Mouse (Mus musculus) inflammation-experienced regulatory T-cells, adult 16 weeks (primary cell): Measurements from ENCODE around the gene Clcnkb. TPM values are rescaled to one million over a fixed set of nuclear protein-coding genes. Genes with fewer than 3 reads are reported as not detected.

ENCODE experiments used
- polyA plus RNA-seq: library from polyadenylated mRNA; unstranded; fragments of 100-300 nt; shearing (Covaris generic); gene quantifications from one replicate; pipeline ENCODE4 v1.2.1, GENCODE M21; 2017

The Clcnkb gene
- not detected for polyA plus RNA-seq

GRCm38 (mm10) chr4:141415924-141416323 is at the start of gene Clcnkb:
Clcnkb (minus strand) TSS chr4:141416014.

GRCm38 (mm10) chr4:141444451-141445327 is 28.9 kb upstream of the Clcnkb start, which contains the start of gene Zbtb17:
Zbtb17 (plus strand) TSS chr4:141444654.

GRCm38 (mm10) chr4:141435974-141436373 is 20.2 kb upstream of the Clcnkb start, which contains the start of gene Srarp:
Srarp (minus strand) TSS chr4:141436105.

GRCm38 (mm10) chr4:141420192-141420829 is 4.5 kb upstream of the Clcnkb start, which contains the start of gene Hspb7:
Hspb7 (plus strand) TSS chr4:141420779.

GRCm38 (mm10) chr4:141398545-141398944 is 17.3 kb downstream of the Clcnkb start, which contains the start of gene Clcnka:
Clcnka (minus strand) TSS chr4:141398724.

GRCm38 (mm10) chr4:141367997-141368791 is 47.6 kb downstream of the Clcnkb start, which contains the start of gene Fam131c:
Fam131c (plus strand) TSS chr4:141368220.

Other genes starting within 250 kb of the Clcnkb start
- 4.7 TPM for gene Rsg1, start 202.1 kb downstream of the Clcnkb start, polyA plus RNA-seq
- gene Arhgef19, start 176.5 kb downstream of the Clcnkb start, polyA plus RNA-seq = not detected
- not detected for gene Epha2, start 114.8 kb downstream of the Clcnkb start, polyA plus RNA-seq
- not detected for gene Fam131c, start 47.8 kb downstream of the Clcnkb start, polyA plus RNA-seq
- not detected for gene Clcnka, start 17.3 kb downstream of the Clcnkb start, polyA plus RNA-seq
- not detected for gene Hspb7, start 4.8 kb upstream of the Clcnkb start, polyA plus RNA-seq
- not detected for gene Srarp, start 20.1 kb upstream of the Clcnkb start, polyA plus RNA-seq
- gene Zbtb17, start 28.6 kb upstream of the Clcnkb start, polyA plus RNA-seq = 45.6 TPM
- 7.7 TPM for gene Spen, start 122.6 kb upstream of the Clcnkb start, polyA plus RNA-seq
- gene Fblim1, start 190.1 kb upstream of the Clcnkb start, polyA plus RNA-seq = 0.29 TPM
- gene Tmem82, start 202.6 kb upstream of the Clcnkb start, polyA plus RNA-seq = 0.57 TPM
- gene Slc25a34, start 207.8 kb upstream of the Clcnkb start, polyA plus RNA-seq = not detected
- 3.9 TPM for gene Plekhm2, start 248.9 kb upstream of the Clcnkb start, polyA plus RNA-seq